Comparison of ENCODE assay signal across 15 mouse cellular contexts in genomic region chr2:30643422-30643821, GRCm38 (mm10). TPM values are rescaled to one million over a fixed set of nuclear protein-coding genes. Genes with fewer than 3 reads are reported as not detected.
DNase-seq lines count a peak whose midpoint lies in the region; ATAC-seq lines count a peak whose summit lies in the region.
"Had no signal": no experiment of that assay in that cellular context is flagged by ENCODE, and none has a peak within 500 bp of the region (broad histone marks: within the 10 kb centered on the region; RNA-seq: fewer than 3 reads in every experiment).

No protein-coding gene starts in this region.

- H3K27me3 ChIP-seq in kidney, embryonic 15.5 days: no peaks in the 10 kb centered on the region
- H3K27me3 ChIP-seq in forebrain, embryonic 15.5 days: no peaks in the 10 kb centered on the region
- H3K27me3 ChIP-seq in limb, embryonic 10.5 days (ENCODE audit: low read depth, poor library complexity, severe bottlenecking): no peaks in the 10 kb centered on the region
- H3K27me3 ChIP-seq: limb, embryonic 12.5 days had no signal

- no peak overlapping the region for H3K4me3 ChIP-seq in kidney, embryonic 15.5 days (replicated peaks)
- no peak overlapping the region for H3K4me3 ChIP-seq in forebrain, embryonic 15.5 days
- H3K4me3 ChIP-seq in limb, embryonic 10.5 days: no peak overlapping the region
- H3K4me3 ChIP-seq: limb, embryonic 12.5 days; liver, embryonic 15.5 days had no signal

- no peak for ATAC-seq in kidney, embryonic 15.5 days (replicated peaks; ENCODE audit: low FRiP score)
- ATAC-seq in forebrain, embryonic 15.5 days (replicated peaks): no peak
- ATAC-seq: inflammation-experienced regulatory T-cells, adult 6 months had no signal

- H3K36me3 ChIP-seq in kidney, embryonic 15.5 days: no peaks in the 10 kb centered on the region
- H3K36me3 ChIP-seq in forebrain, embryonic 15.5 days: no peaks in the 10 kb centered on the region
- H3K36me3 ChIP-seq in limb, embryonic 10.5 days: no peaks in the 10 kb centered on the region
- H3K36me3 ChIP-seq: limb, embryonic 12.5 days; liver, embryonic 15.5 days had no signal

- no peak overlapping the region for H3K9ac ChIP-seq in kidney, embryonic 15.5 days
- no peak overlapping the region for H3K9ac ChIP-seq in forebrain, embryonic 15.5 days (replicated peaks)
- H3K9ac ChIP-seq: limb, embryonic 12.5 days; liver, embryonic 15.5 days had no signal

- 80% methylated on average over 7 of the region's 7 CpGs for WGBS in kidney, embryonic 15.5 days
- 78% methylated on average over 7 of the region's 7 CpGs for WGBS in forebrain, embryonic 15.5 days
- 80% methylated on average over 7 of the region's 7 CpGs for WGBS in limb, embryonic 10.5 days

- H3K4me1 ChIP-seq in kidney, embryonic 15.5 days: peaks cover 57% of the 10 kb centered on the region
- H3K4me1 ChIP-seq in forebrain, embryonic 15.5 days: peaks cover 52% of the 10 kb centered on the region
- H3K4me1 ChIP-seq in limb, embryonic 10.5 days: peaks cover 75% of the 10 kb centered on the region

- no peak for DNase-seq in kidney, postnatal 4 days
- DNase-seq in brain, adult 2 months (ENCODE audit: low read depth, low spot score): peak; percentile 30
- no peak for DNase-seq in limb, embryonic 10.5 days (ENCODE audit: low spot score)
- no peak for DNase-seq in frontal cortex, postnatal 25 days (ENCODE audit: low spot score in 2 of 2)
- no peak for DNase-seq in lung, postnatal 36 days
- DNase-seq: cerebellum, adult 9-10 months; kidney, postnatal 14 days; layer of hippocampus, postnatal 36 days; lung, postnatal 14 days; thymus, adult 2 months had no signal

- H3K4me2 ChIP-seq in kidney, embryonic 15.5 days: no peak overlapping the region
- no peak overlapping the region for H3K4me2 ChIP-seq in forebrain, embryonic 15.5 days (replicated peaks)
- H3K4me2 ChIP-seq: limb, embryonic 12.5 days; liver, embryonic 15.5 days had no signal

- H3K27ac ChIP-seq in kidney, embryonic 15.5 days: peak overlapping the region; percentile 18; the same call in 1 of the 2 replicates
- peak overlapping the region; percentile 27; the same call in 1 of the 2 replicates for H3K27ac ChIP-seq in forebrain, embryonic 15.5 days (replicated peaks)
- H3K27ac ChIP-seq in limb, embryonic 10.5 days: peak overlapping the region; percentile 63; the same call in 1 of the 2 replicates
- H3K27ac ChIP-seq: limb, embryonic 12.5 days; liver, embryonic 15.5 days had no signal

- H3K9me3 ChIP-seq in kidney, embryonic 15.5 days (replicated peaks): no peaks in the 10 kb centered on the region
- H3K9me3 ChIP-seq in forebrain, embryonic 15.5 days: no peaks in the 10 kb centered on the region
- no peaks in the 10 kb centered on the region for H3K9me3 ChIP-seq in limb, embryonic 10.5 days (replicated peaks)
- H3K9me3 ChIP-seq: limb, embryonic 12.5 days; liver, embryonic 15.5 days had no signal

RNA-seq across cellular contexts. Expression of gene Cstad, which starts 48.6 kb away (rescaled TPM):
- polyA plus RNA-seq in kidney, embryonic 15.5 days (2015; fragmentation: Nextera tagmentation; extraction: Ambion mirVana): 1.2 and 1.8 TPM in 2 replicates
- 0.63 and 1.4 TPM in 2 replicates for polyA plus RNA-seq in forebrain, embryonic 15.5 days (2015; fragmentation: Nextera tagmentation; extraction: Ambion mirVana)
- 0.55 and 0.95 TPM in 2 replicates for polyA plus RNA-seq in limb, embryonic 10.5 days (2016; fragmentation: Nextera tagmentation; extraction: Ambion mirVana)
- polyA plus RNA-seq: liver, embryonic 15.5 days had no signal
